Mouse (Mus musculus) heart, postnatal 0 days (tissue): ENCODE data around the gene Psen2.

Experiments
- CTCF ChIP-seq: IDR thresholded peaks from 2 replicates; pipeline ENCODE4 v1.5.1; 2016; ENCODE audit warnings: antibody characterized with exemption, control low read depth, low read depth
- EP300 ChIP-seq: IDR thresholded peaks from 2 replicates; pipeline ENCODE4 v1.6.1; 2016; ENCODE audit warnings: antibody characterized with exemption, low read depth

GRCm38 (mm10) chr1:180296088-180296487 is 32.9 kb upstream of the Psen2 start:
- TF ChIP-seq CTCF, result no peak
- TF ChIP-seq EP300, result no peak
